In genomic region chr11:78102958-78103747, GRCm38 (mm10) we compare ENCODE assay signal across 10 mouse cellular contexts. TPM values are rescaled to one million over a fixed set of nuclear protein-coding genes. Genes with fewer than 3 reads are reported as not detected.
DNase-seq lines count a peak whose midpoint lies in the region; ATAC-seq and TF ChIP-seq lines count a peak whose summit lies in the region.
"Had no signal": no experiment of that assay in that cellular context is flagged by ENCODE, and none has a peak within 500 bp of the region (broad histone marks: within the 10 kb centered on the region; RNA-seq: fewer than 3 reads in every experiment).

No protein-coding gene starts in this region.

- peak; percentile 22; the same call in 1 of the 2 replicates for ATAC-seq in common myeloid progenitor, adult 5-6 weeks (replicated peaks; ENCODE audit: low read depth, poor library complexity, severe bottlenecking)
- ATAC-seq in megakaryocyte progenitor cell, adult 5-6 weeks (replicated peaks; ENCODE audit: poor library complexity): peak; percentile 68

- TF ChIP-seq RAD21 in MEL (IDR thresholded peaks at IDR 0.05; ENCODE audit: low read depth, low read length): peak; percentile 49

- 71% methylated on average over 5 of the region's 5 CpGs for WGBS in hindbrain, embryonic 10.5 days

- H3K79me2 ChIP-seq in MEL (ENCODE audit: control insufficient read depth, insufficient read depth, low read length, poor library complexity): no peaks in the 10 kb centered on the region

- H3K36me3 ChIP-seq in MEL (ENCODE audit: control insufficient read depth in 1 of 2, insufficient read depth in 2 of 2, low read length in 2 of 2): peaks cover 0 to 15% of the 10 kb centered on the region in 2 experiments; a peak in 2 of 4 replicates
- H3K36me3 ChIP-seq in hindbrain, embryonic 10.5 days: peaks cover 64% of the 10 kb centered on the region

- no peak overlapping the region for H3K27ac ChIP-seq in left cerebral cortex, adult 2 months
- peak overlapping the region; percentile 35 for H3K27ac ChIP-seq in MEL (ENCODE audit: control insufficient read depth, low read depth, low read length)
- no peak overlapping the region for H3K27ac ChIP-seq in hindbrain, embryonic 10.5 days
- H3K27ac ChIP-seq: heart, embryonic 13.5 days; midbrain, embryonic 10.5 days had no signal

- DNase-seq in left cerebral cortex, adult 2 months (ENCODE audit: extremely low spot score in 1 of 2, low spot score in 2 of 2): no peak
- no peak for DNase-seq in left cerebral cortex, postnatal 25 days (ENCODE audit: low spot score in 2 of 2)
- peak; percentile 84 for DNase-seq in MEL (ENCODE audit: low read depth, low spot score)
- DNase-seq in urinary bladder, postnatal 4 days (ENCODE audit: low spot score in 2 of 2): no peak
- DNase-seq in hindbrain, embryonic 10.5 days (ENCODE audit: low spot score): no peak
- DNase-seq: thymus, adult 18-20 months had no signal

- peak; percentile 17; the same call in 1 of the 2 replicates for TF ChIP-seq CTCF in left cerebral cortex, adult 2 months (IDR thresholded peaks at IDR 0.05)
- TF ChIP-seq CTCF in MEL (IDR thresholded peaks at IDR 0.05 in 2 of 3, conservative IDR thresholded peaks at IDR 0.05 in 1 of 3; ENCODE audit: control insufficient read depth in 1 of 3, insufficient read depth in 1 of 3, low read depth in 2 of 3, low read length in 3 of 3, poor library complexity in 1 of 3, severe bottlenecking in 1 of 3): peak; percentile 20 to 73 (median 60); a peak in 5 of 6 replicates

- H3K27me3 ChIP-seq in MEL (ENCODE audit: control insufficient read depth in 1 of 2, insufficient read depth in 2 of 2, low read length in 2 of 2): no peaks in the 10 kb centered on the region
- H3K27me3 ChIP-seq in hindbrain, embryonic 10.5 days (ENCODE audit: insufficient read depth, poor library complexity, severe bottlenecking): no peaks in the 10 kb centered on the region
- H3K27me3 ChIP-seq: heart, embryonic 13.5 days had no signal

- no peak for TF ChIP-seq POLR2A in MEL (IDR thresholded peaks at IDR 0.05; ENCODE audit: control insufficient read depth in 1 of 2, insufficient read depth in 1 of 2, low read depth in 1 of 2, low read length in 2 of 2, poor library complexity in 1 of 2)

- TF ChIP-seq EP300 in MEL (IDR thresholded peaks at IDR 0.05; ENCODE audit: low read depth in 1 of 2, low read length in 2 of 2): peak; percentile 51 to 61

- H3K9ac ChIP-seq in MEL (ENCODE audit: control insufficient read depth, low read depth, low read length, poor library complexity, severe bottlenecking): 0 out of 2 replicates have a peak overlapping the region, but pooled peaks have one; percentile 19
- H3K9ac ChIP-seq: heart, embryonic 13.5 days had no signal

- no peak overlapping the region for H3K4me3 ChIP-seq in left cerebral cortex, adult 2 months
- H3K4me3 ChIP-seq in MEL (ENCODE audit: control insufficient read depth in 1 of 2, insufficient read depth in 1 of 2, low read depth in 2 of 2, low read length in 2 of 2): peak overlapping the region in 1 of 2 experiments; percentile 28; a peak in 2 of 4 replicates
- H3K4me3 ChIP-seq in hindbrain, embryonic 10.5 days: no peak overlapping the region
- H3K4me3 ChIP-seq: heart, embryonic 13.5 days; midbrain, embryonic 10.5 days had no signal

- no peaks in the 10 kb centered on the region for H3K9me3 ChIP-seq in MEL (replicated peaks; ENCODE audit: insufficient read depth, low read length)
- H3K9me3 ChIP-seq in hindbrain, embryonic 10.5 days: no peaks in the 10 kb centered on the region
- H3K9me3 ChIP-seq: heart, embryonic 13.5 days; midbrain, embryonic 10.5 days had no signal

- H3K4me1 ChIP-seq in MEL (ENCODE audit: control insufficient read depth in 1 of 2, insufficient read depth in 2 of 2, low read length in 2 of 2): peaks cover 6 to 12% of the 10 kb centered on the region in 2 experiments
- H3K4me1 ChIP-seq in hindbrain, embryonic 10.5 days (replicated peaks): no peaks in the 10 kb centered on the region
- H3K4me1 ChIP-seq: midbrain, embryonic 10.5 days had no signal

- intact Hi-C loops in left cerebral cortex, adult 2 months (cut with DNase I): no loop called here
- intact Hi-C loops in left cerebral cortex, postnatal 25 days (cut with DNase I): no loop called here

TF ChIP-seq in MEL, 35 proteins besides CTCF, POLR2A, EP300 and RAD21 (continues in another document):
- TF ChIP-seq JUND (IDR thresholded peaks at IDR 0.05; ENCODE audit: low read depth, low read length) (no peak), SIN3A (IDR thresholded peaks at IDR 0.05; ENCODE audit: low read length) (peak; percentile 83), POLR2AphosphoS2 (IDR thresholded peaks at IDR 0.05; ENCODE audit: low read length) (no peak), MAZ (IDR thresholded peaks at IDR 0.05; ENCODE audit: low read depth, low read length) (0 out of 2 replicates have a peak, but pooled peaks have one; percentile 18), MAX (IDR thresholded peaks at IDR 0.05; ENCODE audit: low read length) (no peak), USF1 (IDR thresholded peaks at IDR 0.05; ENCODE audit: low read depth, low read length) (no peak), ELF1 (IDR thresholded peaks at IDR 0.05; ENCODE audit: low read depth, low read length) (no peak), MYC (IDR thresholded peaks at IDR 0.05; ENCODE audit: low read depth, low read length) (0 out of 2 replicates have a peak, but pooled peaks have one; percentile 39), MXI1 (IDR thresholded peaks at IDR 0.05; ENCODE audit: low read depth, low read length) (peak; percentile 59; the same call in 1 of the 2 replicates), ZKSCAN1 (IDR thresholded peaks at IDR 0.05; ENCODE audit: low read depth, low read length) (peak; percentile 52; the same call in 1 of the 2 replicates), TCF12 (IDR thresholded peaks at IDR 0.05; ENCODE audit: low read depth, low read length) (peak; percentile 42; the same call in 1 of the 2 replicates), NRF1 (IDR thresholded peaks at IDR 0.05; ENCODE audit: insufficient read depth, low read depth, low read length, poor library complexity, severe bottlenecking) (peak; percentile 62), SMC3 (IDR thresholded peaks at IDR 0.05; ENCODE audit: low read depth, low read length) (peak; percentile 71), POLR2AphosphoS5 (IDR thresholded peaks at IDR 0.05; ENCODE audit: borderline replicate concordance, low read depth, low read length) (no peak), ZNF384 (IDR thresholded peaks at IDR 0.05; ENCODE audit: low read depth, low read length) (peak; percentile 99), CHD1 (IDR thresholded peaks at IDR 0.05; ENCODE audit: low read depth, low read length) (no peak), TAL1 (IDR thresholded peaks at IDR 0.05; ENCODE audit: low read length) (no peak), KAT2A (conservative IDR thresholded peaks at IDR 0.05; ENCODE audit: low read depth, low read length) (no peak), GABPA (IDR thresholded peaks at IDR 0.05; ENCODE audit: low read depth, low read length) (no peak), TBP (IDR thresholded peaks at IDR 0.05; ENCODE audit: low read depth, low read length) (no peak), ZMIZ1 (IDR thresholded peaks at IDR 0.05; ENCODE audit: low read depth, low read length) (no peak), MEF2A (IDR thresholded peaks at IDR 0.05; ENCODE audit: extremely low read depth, insufficient replicate concordance, low read depth, low read length, poor library complexity, severe bottlenecking) (no peak), MAFK (IDR thresholded peaks at IDR 0.05; ENCODE audit: borderline replicate concordance, low read depth, low read length) (peak; percentile 71; the same call in 1 of the 2 replicates), E2F4 (IDR thresholded peaks at IDR 0.05; ENCODE audit: borderline replicate concordance, low read depth, low read length) (no peak), USF2 (IDR thresholded peaks at IDR 0.05; ENCODE audit: borderline replicate concordance in 1 of 2, insufficient read depth in 1 of 2, low read depth in 1 of 2, low read length in 2 of 2) (no peak), GATA1 (IDR thresholded peaks at IDR 0.05; ENCODE audit: low read depth, low read length) (peak; percentile 91), ZC3H11A (IDR thresholded peaks at IDR 0.05; ENCODE audit: low read depth, low read length) (peak; percentile 60), MYB (IDR thresholded peaks at IDR 0.05; ENCODE audit: low read depth, low read length) (no peak), RCOR1 (IDR thresholded peaks at IDR 0.05; ENCODE audit: low read depth, low read length) (peak; percentile 48; the same call in 1 of the 2 replicates), HCFC1 (IDR thresholded peaks at IDR 0.05; ENCODE audit: low read depth, low read length) (0 out of 2 replicates have a peak, but pooled peaks have one; percentile 52), UBTF (IDR thresholded peaks at IDR 0.05; ENCODE audit: borderline replicate concordance, insufficient read depth, low read depth, low read length) (no peak), ETS1 (IDR thresholded peaks at IDR 0.05; ENCODE audit: low read depth, low read length) (peak; percentile 72)

RNA-seq across cellular contexts. Expression of gene Fam222b, which starts 8.7 kb away (rescaled TPM):
- 10 to 100 TPM; 27.5 to 32.1 TPM for total RNA-seq in left cerebral cortex, adult 2 months (2021)
- 10 to 100 TPM; 28.2 to 29.6 TPM for total RNA-seq in left cerebral cortex, postnatal 25 days (2021)
- total RNA-seq in MEL (2012; rRNA removed): 2.4 and 2.5 TPM in 2 replicates
- 1 to 10 TPM in 1 of 2 experiments, not detected in 1; 8.1 TPM for polyA plus RNA-seq in MEL (2012; ENCODE audit: insufficient read depth in 1 of 2, insufficient read length in 2 of 2, low read depth in 1 of 2, low replicate concordance in 2 of 2, missing spikeins in 1 of 2)
- 6.5 and 7.2 TPM in 2 replicates for total RNA-seq in common myeloid progenitor, adult 5-6 weeks (2017)
- total RNA-seq in megakaryocyte progenitor cell, adult 5-6 weeks (2015): 20.3 and 20.6 TPM in 2 replicates
- 5.7 and 6.0 TPM in 2 replicates for total RNA-seq in megakaryocyte progenitor cell, adult 5-6 weeks (2017)
- 29.2 and 33.8 TPM in 2 replicates for polyA plus RNA-seq in hindbrain, embryonic 10.5 days (2016; fragmentation: Nextera tagmentation; extraction: Ambion mirVana)

RNA-seq across cellular contexts. Expression of gene Eral1, which starts 23.0 kb away (rescaled TPM):
- total RNA-seq in left cerebral cortex, adult 2 months (2021): 10 to 100 TPM; 18.9 to 19.0 TPM
- 10 to 100 TPM; 18.7 to 20.3 TPM for total RNA-seq in left cerebral cortex, postnatal 25 days (2021)
- 39.6 and 43.5 TPM in 2 replicates for total RNA-seq in MEL (2012; rRNA removed)
- 10 to 100 TPM in 1 of 2 experiments, not detected in 1; 38.4 TPM for polyA plus RNA-seq in MEL (2012; ENCODE audit: insufficient read depth in 1 of 2, insufficient read length in 2 of 2, low read depth in 1 of 2, low replicate concordance in 2 of 2, missing spikeins in 1 of 2)
- 19.3 and 25.5 TPM in 2 replicates for total RNA-seq in common myeloid progenitor, adult 5-6 weeks (2017)
- 22.3 and 23.8 TPM in 2 replicates for total RNA-seq in megakaryocyte progenitor cell, adult 5-6 weeks (2015)
- 25.0 and 26.2 TPM in 2 replicates for total RNA-seq in megakaryocyte progenitor cell, adult 5-6 weeks (2017)
- polyA plus RNA-seq in hindbrain, embryonic 10.5 days (2016; fragmentation: Nextera tagmentation; extraction: Ambion mirVana): 40.6 and 41.4 TPM in 2 replicates
